Mouse (Mus musculus) right cerebral cortex, postnatal 10 days (tissue): ENCODE measurements at regions not wholly inside any gene's neighbourhood (a gene's known extent, or its start where the extent isn't known, plus 50 kb on each side); places are given as distances from the start of the nearest gene placed in this dataset.

Source experiments
- DNase-seq, 2 experiments: peaks; one replicate each; pipeline ENCODE4 v3.0.0; 2021; ENCODE audit warnings: low spot score in 2 of 2

GRCm38 (mm10) chr9:26247669-26248068 is 485.9 kb upstream of the B3gat1 start:
- no peak for DNase-seq

- DNase-seq: peak; percentile 26 to 44
Observed at GRCm38 (mm10) chr9:26264867-26265725, 468.4 kb upstream of the B3gat1 start.
